Mouse (Mus musculus) kidney, embryonic 14.5 days (tissue): ENCODE results near the gene Slc44a4. TPM values are rescaled to one million over a fixed set of nuclear protein-coding genes. Genes with fewer than 3 reads are reported as not detected.

Source experiments
- ATAC-seq: fragments of 200-750 bp; cut with Nextera tagmentation; 2 replicates; pipeline ENCODE4 v1.8.0; 2017; ENCODE audit warnings: moderate number of reproducible peaks, mild to moderate bottlenecking, moderate TSS enrichment, moderate library complexity; ENCODE audit not compliant: low FRiP score, low TSS enrichment
- H3K27ac ChIP-seq: fragments of 300-500 bp; sonication (generic); 2 replicates; pipeline ENCODE4 v1.5.1; 2014; ENCODE audit warnings: low read depth, mild to moderate bottlenecking, low read length, moderate library complexity, mixed read lengths
- H3K27me3 ChIP-seq: fragments of 300-500 bp; sonication (generic); 2 replicates; pipeline ENCODE4 v1.6.1; 2014; ENCODE audit warnings: mild to moderate bottlenecking, low read length; ENCODE audit not compliant: control insufficient read depth, insufficient read depth
- H3K36me3 ChIP-seq: fragments of 300-500 bp; sonication (generic); 2 replicates; pipeline ENCODE4 v1.6.1; 2014; ENCODE audit warnings: low read length, mixed read lengths; ENCODE audit not compliant: control insufficient read depth, insufficient read depth
- H3K4me1 ChIP-seq: fragments of 300-500 bp; sonication (generic); 2 replicates; pipeline ENCODE4 v1.6.1; 2014; ENCODE audit warnings: low read length, mixed read lengths; ENCODE audit not compliant: control insufficient read depth, insufficient read depth
- H3K4me2 ChIP-seq: fragments of 300-500 bp; sonication (generic); replicated peaks from 2 replicates; pipeline ENCODE4 v1.6.1; 2014; ENCODE audit warnings: low read depth, mild to moderate bottlenecking, low read length
- H3K4me3 ChIP-seq: fragments of 300-500 bp; sonication (generic); 2 replicates; pipeline ENCODE4 v1.5.1; 2014; ENCODE audit warnings: mild to moderate bottlenecking, low read length
- H3K9ac ChIP-seq: fragments of 300-500 bp; sonication (generic); 2 replicates; pipeline ENCODE4 v1.6.1; 2014; ENCODE audit warnings: low read depth, mild to moderate bottlenecking, low read length, moderate library complexity
- H3K9me3 ChIP-seq: fragments of 300-500 bp; sonication (generic); 2 replicates; pipeline ENCODE4 v1.6.1; 2016; ENCODE audit warnings: low read length; ENCODE audit not compliant: control insufficient read depth
- WGBS: fragments of 180-500 bp; shearing (Covaris S2); extraction: QIAGEN DNeasy Blood & Tissue Kit; methylation state at CpG from one replicate; pipeline ENCODE4 v1.1.7; 2014; 5-methylcytosine and 5-hydroxymethylcytosine counted together
- polyA plus RNA-seq: library from polyadenylated mRNA; unstranded; fragments of >200 nt; fragmentation: Nextera tagmentation; extraction: Ambion mirVana; gene quantifications from 2 replicates; pipeline ENCODE4 v1.2.1, GENCODE M21; 2014

Gene Slc44a4
- polyA plus RNA-seq, 1 experiment from 2014 or later: 7.7 TPM

DNA sequence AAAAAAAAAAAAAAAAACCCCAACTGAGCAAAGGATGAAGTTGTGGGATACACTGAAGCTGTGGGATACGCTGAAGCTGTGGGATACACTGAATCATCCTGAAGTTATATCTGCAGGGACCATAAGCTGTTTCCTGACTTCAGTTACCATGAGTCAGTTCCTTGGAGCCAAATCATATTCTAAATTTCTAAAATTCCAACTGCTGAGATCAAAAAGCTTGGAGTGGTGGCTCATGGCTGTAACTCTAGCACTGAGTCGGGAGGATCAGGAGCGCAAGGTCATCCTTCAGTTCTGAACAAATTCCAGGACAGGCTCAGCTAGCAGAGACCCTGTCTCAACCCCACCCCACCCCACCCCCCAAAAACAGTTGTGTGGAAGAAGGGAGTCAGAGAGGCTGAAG lies 28.7 kb upstream of the Slc44a4 start:
- Histone ChIP-seq H3K9ac (no peak overlapping the region), H3K36me3 (no peaks in the 10 kb centered on the region), H3K27me3 (peaks cover 3% of the 10 kb centered on the region; the same call in 1 of the 2 replicates), H3K27ac (no peak overlapping the region), H3K9me3 (no peaks in the 10 kb centered on the region), H3K4me3 (no peak overlapping the region), H3K4me2 (no peak overlapping the region), H3K4me1 (no peaks in the 10 kb centered on the region)
- no peak for ATAC-seq
- 81% methylated on average over 3 of the region's 3 CpGs for WGBS

DNA sequence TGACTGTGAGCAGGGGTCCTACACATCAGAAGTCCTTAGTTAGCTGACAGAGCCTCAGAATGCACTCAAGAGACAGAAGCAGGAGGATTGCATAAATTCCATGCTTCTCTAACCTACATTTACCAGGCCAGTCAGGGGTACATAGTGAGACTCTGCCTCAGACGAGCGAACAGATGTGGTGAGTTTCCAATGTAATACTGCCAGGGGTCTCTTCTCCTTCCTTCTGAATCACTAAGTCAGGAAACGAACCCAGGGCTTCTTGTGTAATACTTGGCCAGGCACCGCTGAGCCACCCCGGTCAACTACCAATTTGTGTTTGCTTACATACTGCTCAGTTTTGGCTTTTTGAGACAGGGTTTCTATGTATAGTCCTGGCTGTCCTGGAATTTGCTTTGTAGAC lies 26.3 kb upstream of the Slc44a4 start:
- no peak overlapping the region for H3K4me2 ChIP-seq
- no peaks in the 10 kb centered on the region for H3K9me3 ChIP-seq
- no peak overlapping the region for H3K9ac ChIP-seq
- no peak overlapping the region for H3K4me3 ChIP-seq
- no peak overlapping the region for H3K27ac ChIP-seq
- no peaks in the 10 kb centered on the region for H3K27me3 ChIP-seq
- ATAC-seq: no peak
- 88% methylated on average over 5 of the region's 5 CpGs for WGBS
- H3K36me3 ChIP-seq: no peaks in the 10 kb centered on the region
- H3K4me1 ChIP-seq: no peaks in the 10 kb centered on the region

DNA sequence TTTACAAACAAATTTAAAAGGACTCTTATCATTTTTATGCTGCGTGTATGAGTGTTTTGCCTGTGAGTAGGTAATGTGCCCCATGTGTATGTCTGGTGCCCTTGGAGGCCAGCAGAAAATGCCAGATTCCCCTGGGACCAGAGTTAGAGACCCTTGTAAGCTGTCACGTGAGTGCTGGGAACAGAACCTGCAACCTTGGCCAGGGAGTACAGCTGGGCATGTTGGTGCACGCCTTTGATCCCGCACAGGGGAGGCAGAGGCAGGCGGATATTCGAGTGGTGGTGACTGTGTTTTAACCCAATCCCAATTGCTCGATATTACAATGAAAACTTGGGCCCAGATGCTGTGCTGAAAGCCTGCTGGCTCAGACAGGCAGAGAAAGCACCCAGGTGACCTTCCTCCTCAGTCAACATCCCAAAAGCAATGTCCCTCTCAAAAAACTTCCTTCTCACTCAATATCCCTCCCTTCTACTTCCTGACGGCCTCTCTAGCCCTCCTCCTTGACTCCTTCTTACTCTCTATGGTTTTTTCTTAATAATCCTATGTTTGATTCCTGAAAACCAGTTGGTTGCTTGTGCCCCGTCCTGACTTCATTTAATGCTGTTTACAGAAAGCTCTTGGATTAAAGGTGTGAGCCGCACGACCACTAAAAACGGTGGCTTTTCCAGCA lies 24.1 kb upstream of the Slc44a4 start:
- no peaks in the 10 kb centered on the region for H3K9me3 ChIP-seq
- no peaks in the 10 kb centered on the region for H3K27me3 ChIP-seq
- no peak overlapping the region for H3K9ac ChIP-seq
- H3K4me2 ChIP-seq: no peak overlapping the region
- no peaks in the 10 kb centered on the region for H3K4me1 ChIP-seq
- ATAC-seq: no peak
- WGBS: 80% methylated on average over 12 of the region's 12 CpGs
- no peak overlapping the region for H3K27ac ChIP-seq
- H3K4me3 ChIP-seq: no peak overlapping the region
- no peaks in the 10 kb centered on the region for H3K36me3 ChIP-seq

DNA sequence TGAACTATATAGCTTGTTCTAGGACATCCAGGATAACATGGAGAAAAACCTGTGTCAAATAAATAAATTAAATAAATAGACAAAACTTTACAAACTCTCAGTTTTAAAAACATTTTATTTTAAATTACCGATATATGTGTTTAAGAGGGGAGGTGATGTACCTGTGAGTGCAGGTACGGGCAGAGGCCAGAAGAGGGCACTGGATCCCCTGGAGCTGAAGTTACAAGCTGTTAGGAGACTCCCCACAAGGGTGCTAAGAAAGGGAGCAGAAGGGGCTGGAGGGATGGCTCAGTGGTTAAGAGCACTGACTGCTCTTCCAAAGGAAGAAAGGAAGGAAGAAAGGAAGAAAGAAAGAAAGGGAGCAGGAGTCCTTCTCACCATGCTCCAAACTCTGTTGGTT lies 22.9 kb upstream of the Slc44a4 start:
- Histone ChIP-seq H3K4me3 (no peak overlapping the region), H3K4me1 (peaks cover 4% of the 10 kb centered on the region), H3K27me3 (no peaks in the 10 kb centered on the region), H3K9ac (no peak overlapping the region), H3K9me3 (no peaks in the 10 kb centered on the region), H3K27ac (no peak overlapping the region), H3K36me3 (peaks cover 5% of the 10 kb centered on the region), H3K4me2 (no peak overlapping the region)
- ATAC-seq: no peak
- WGBS: 93% methylated on average over 2 of the region's 2 CpGs

DNA sequence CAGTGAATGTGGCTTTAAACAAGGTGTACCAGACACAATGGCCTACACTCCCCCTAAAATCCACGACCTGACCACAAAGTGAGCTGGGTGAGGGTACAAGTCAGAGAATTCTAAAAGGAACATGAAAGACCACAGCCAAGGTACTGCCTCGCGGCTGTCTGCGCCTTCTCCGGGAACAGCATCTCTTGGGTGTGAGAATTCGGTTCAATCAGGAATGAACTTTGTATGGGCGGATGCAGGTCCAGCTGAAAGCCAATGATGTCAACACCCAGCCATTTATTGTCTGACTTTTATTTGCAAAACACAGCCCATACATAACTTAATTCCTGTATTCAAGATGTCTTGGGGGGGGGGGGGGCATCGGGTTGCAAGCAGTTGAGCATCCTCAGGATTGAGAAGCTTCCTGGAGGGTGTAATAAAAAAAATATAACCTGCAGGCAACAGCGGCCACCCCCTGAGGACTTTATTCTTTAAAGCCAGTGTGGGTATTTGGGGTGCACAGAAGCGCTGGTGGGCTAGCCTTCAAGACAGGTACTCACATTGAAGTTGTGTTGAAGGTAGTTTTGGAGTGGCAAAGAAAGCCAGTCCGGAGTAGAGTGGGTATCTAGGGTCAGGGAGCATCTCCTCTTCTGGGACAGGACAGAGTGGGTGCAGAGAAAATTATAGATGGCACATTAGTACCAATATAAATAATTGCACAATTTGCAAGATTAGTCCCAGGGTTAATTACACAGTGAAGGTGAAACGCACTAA lies 21.0 kb upstream of the Slc44a4 start:
- Histone ChIP-seq H3K4me2 (peak overlapping the region; percentile 79), H3K9me3 (no peaks in the 10 kb centered on the region), H3K27ac (peak overlapping the region; percentile 74; the same call in 1 of the 2 replicates), H3K36me3 (peaks cover 7% of the 10 kb centered on the region), H3K4me1 (peaks cover 10% of the 10 kb centered on the region), H3K9ac (peak overlapping the region; percentile 48; the same call in 1 of the 2 replicates), H3K27me3 (no peaks in the 10 kb centered on the region), H3K4me3 (peak overlapping the region; percentile 53)
- 74% methylated on average over 12 of the region's 12 CpGs for WGBS
- no peak for ATAC-seq

DNA sequence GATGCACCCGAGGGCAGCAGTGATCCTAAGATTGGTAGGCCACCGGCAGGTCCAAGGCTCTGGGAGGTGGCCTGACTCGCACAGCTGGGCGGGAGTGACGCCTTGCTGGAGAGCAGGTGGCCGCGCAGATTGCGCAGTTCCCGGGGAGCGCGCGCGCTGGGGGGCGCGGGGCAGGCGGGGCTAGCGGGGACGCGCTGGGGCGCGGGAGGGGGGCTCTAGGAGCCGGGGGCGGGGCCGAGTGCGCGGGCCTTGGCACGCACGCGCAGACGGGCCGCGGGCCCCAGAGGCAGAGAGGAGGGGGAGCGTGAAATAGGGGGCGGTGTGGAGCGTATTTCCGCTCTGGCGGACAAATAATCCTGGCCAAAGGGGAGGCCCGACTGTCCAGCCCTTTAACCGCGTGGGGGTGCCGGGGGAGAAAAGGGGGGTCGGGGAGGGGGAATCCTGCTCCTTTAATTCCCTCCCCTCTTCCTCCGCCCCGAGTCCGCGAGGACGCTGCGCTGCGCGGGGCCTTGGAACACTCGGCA lies 20.1 kb upstream of the Slc44a4 start:
- H3K4me2 ChIP-seq: peak overlapping the region; percentile 79
- peak overlapping the region; percentile 53 for H3K4me3 ChIP-seq
- peak overlapping the region; percentile 78 for H3K9ac ChIP-seq
- H3K9me3 ChIP-seq: no peaks in the 10 kb centered on the region
- peak overlapping the region; percentile 75 for H3K27ac ChIP-seq
- peaks cover 10% of the 10 kb centered on the region for H3K4me1 ChIP-seq
- ATAC-seq: peak; percentile 92
- under 1% methylated on average over 42 of the region's 51 CpGs for WGBS
- H3K27me3 ChIP-seq: no peaks in the 10 kb centered on the region
- H3K36me3 ChIP-seq: peaks cover 7% of the 10 kb centered on the region

DNA sequence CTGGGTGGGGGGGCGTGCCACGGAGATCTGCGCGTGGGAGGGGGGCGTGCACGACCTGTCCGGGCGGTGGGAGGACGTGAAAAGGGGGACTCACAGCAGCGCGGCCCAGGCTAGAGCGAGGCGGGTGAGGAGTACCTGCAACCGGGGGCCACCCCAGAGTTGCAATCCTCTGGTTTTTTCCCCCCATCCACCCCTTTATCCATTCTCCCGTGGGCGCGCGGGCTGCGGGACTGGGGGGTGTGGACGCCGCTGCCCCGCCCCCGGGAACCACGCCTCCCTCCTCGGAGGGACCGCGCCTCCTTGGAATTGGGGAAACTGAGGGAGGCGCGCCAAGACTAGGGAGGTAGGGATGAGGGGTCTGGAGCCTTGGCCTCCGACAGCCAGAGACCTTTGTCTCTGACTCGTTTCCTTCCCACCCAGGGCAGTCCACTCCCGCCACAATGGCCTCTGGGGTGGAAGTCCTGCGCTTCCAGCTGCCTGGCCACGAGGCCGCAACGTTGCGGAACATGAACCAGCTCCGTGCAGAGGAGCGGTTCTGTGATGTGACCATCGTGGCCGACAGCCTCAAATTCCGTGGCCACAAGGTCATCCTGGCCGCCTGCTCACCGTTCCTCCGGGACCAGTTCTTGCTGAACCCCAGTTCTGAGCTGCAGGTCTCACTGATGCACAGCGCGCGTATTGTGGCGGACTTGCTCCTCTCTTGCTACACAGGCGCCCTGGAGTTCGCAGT lies 19.3 kb upstream of the Slc44a4 start:
- no peaks in the 10 kb centered on the region for H3K9me3 ChIP-seq
- peak; percentile 21 for ATAC-seq
- H3K27ac ChIP-seq: peak overlapping the region; percentile 75
- H3K4me3 ChIP-seq: peak overlapping the region; percentile 53
- no peaks in the 10 kb centered on the region for H3K27me3 ChIP-seq
- peaks cover 7% of the 10 kb centered on the region for H3K36me3 ChIP-seq
- peaks cover 10% of the 10 kb centered on the region for H3K4me1 ChIP-seq
- WGBS: 6% methylated on average over 49 of the region's 51 CpGs
- peak overlapping the region; percentile 79 for H3K4me2 ChIP-seq
- H3K9ac ChIP-seq: peak overlapping the region; percentile 78

DNA sequence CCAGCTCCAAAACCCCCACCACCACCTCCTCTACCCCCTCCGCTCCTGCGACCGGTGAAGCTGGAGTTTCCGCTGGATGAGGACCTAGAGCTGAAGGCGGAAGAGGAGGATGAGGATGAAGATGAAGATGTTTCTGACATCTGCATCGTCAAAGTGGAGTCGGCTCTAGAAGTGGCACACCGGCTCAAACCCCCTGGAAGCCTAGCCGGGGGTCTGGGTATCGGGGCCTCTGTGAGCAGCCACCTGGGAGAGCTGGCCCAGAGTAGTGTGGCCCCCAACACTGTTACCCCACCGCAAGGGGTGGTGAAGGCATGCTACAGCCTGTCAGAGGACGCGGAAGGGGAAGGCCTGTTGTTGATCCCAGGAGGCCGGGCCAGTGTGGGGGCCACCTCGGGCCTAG lies 18.5 kb upstream of the Slc44a4 start:
- Histone ChIP-seq H3K4me1 (peaks cover 10% of the 10 kb centered on the region), H3K4me2 (peak overlapping the region; percentile 79), H3K27ac (peak overlapping the region; percentile 75; the same call in 1 of the 2 replicates), H3K9me3 (no peaks in the 10 kb centered on the region), H3K36me3 (peaks cover 7% of the 10 kb centered on the region), H3K27me3 (no peaks in the 10 kb centered on the region), H3K9ac (peak overlapping the region; percentile 78; the same call in 1 of the 2 replicates), H3K4me3 (peak overlapping the region; percentile 53)
- ATAC-seq: no peak
- WGBS: 93% methylated on average over 15 of the region's 15 CpGs
